Mouse (Mus musculus) E14TG2a.4 (cell line): ENCODE results near the gene Rasa2.
"Not testable (repeated sequence)": the region's sequence is repeated elsewhere in the genome, so short reads cannot be mapped to it uniquely, and the experiment has no call there.

Experiments used
- H3K27me3 ChIP-seq: 2 replicates; pipeline ENCODE4 v1.6.1; 2014; ENCODE audit warnings: low read length, control low read depth; ENCODE audit not compliant: insufficient read depth
- H3K36me3 ChIP-seq: 2 replicates; pipeline ENCODE4 v1.6.1; 2014; ENCODE audit warnings: low read length, control low read depth; ENCODE audit not compliant: insufficient read depth
- H3K4me1 ChIP-seq: replicated peaks from 2 replicates; pipeline ENCODE4 v1.6.1; 2014; ENCODE audit warnings: low read depth, low read length, control low read depth
- H3K4me3 ChIP-seq: replicated peaks from 2 replicates; pipeline ENCODE4 v1.5.1; 2014; ENCODE audit warnings: mild to moderate bottlenecking, low read length
- H3K9me3 ChIP-seq: 2 replicates; pipeline ENCODE4 v1.6.1; 2014; ENCODE audit warnings: low read length, control low read depth
- CTCF ChIP-seq: conservative IDR thresholded peaks from 2 replicates; pipeline ENCODE4 v1.5.1; 2014; ENCODE audit warnings: low read length
- NANOG ChIP-seq: IDR thresholded peaks from 2 replicates; pipeline ENCODE4 v1.6.1; 2014; ENCODE audit warnings: borderline replicate concordance, low read length, mixed read lengths
- POU5F1 ChIP-seq: IDR thresholded peaks from 2 replicates; pipeline ENCODE4 v1.6.1; 2014; ENCODE audit warnings: low read length, borderline replicate concordance

The Rasa2 gene

DNA sequence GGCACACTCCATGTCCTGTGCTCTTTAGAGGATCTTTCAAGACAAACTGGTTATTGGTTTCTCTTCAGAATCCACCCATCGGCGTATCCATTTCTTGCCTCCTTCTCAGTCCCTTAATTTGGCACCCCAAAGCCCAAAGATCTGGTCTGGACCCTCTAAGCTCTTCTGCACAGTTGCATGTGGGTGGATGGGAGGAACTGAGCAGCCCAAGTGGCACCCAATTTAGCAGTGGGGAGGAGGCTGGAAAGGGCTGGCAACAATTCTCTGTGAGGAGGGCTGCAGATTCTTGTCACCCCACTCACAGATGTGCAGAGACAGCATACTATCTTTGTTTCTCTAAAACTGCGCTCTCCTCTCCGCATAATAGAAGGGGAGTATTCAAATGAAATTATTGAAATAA lies 17.9 kb upstream of the Rasa2 start:
- TF ChIP-seq NANOG (no peak), CTCF (no peak), POU5F1 (no peak)
- H3K4me3 ChIP-seq: no peak overlapping the region
- H3K9me3 ChIP-seq: no peaks in the 10 kb centered on the region
- peaks cover 13% of the 10 kb centered on the region for H3K27me3 ChIP-seq
- H3K4me1 ChIP-seq: peaks cover 15% of the 10 kb centered on the region
- no peaks in the 10 kb centered on the region for H3K36me3 ChIP-seq

DNA sequence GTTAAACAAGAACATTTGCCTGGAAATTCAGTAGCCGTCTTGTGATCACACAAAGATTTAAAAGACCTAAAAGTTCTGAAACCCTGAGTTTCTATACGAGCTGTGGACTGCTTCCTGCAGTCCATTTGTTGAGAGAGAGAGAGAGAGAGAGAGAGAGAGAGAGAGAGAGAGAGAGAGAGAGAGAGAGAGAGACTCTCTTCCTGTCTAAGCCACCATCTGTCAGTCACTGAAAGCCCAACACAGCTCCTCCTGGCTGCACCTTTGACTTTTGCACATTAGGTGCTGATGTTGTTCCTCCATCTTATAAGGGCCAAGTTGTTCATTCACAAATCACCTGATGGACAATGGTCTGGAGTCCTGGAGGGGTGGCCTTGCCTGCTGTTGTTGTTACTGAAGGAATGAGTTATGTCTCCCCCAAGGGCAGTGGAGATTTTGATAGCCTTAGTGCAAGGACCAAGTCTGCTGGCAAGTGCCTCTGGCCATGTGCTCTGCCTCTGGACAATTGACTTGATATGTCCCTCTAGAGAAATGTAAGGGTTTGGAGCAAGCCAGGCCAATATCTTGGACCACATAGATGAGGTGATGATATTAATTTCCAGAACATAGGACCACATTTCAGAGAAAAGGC lies 15.4 kb upstream of the Rasa2 start:
- no peak for TF ChIP-seq POU5F1
- TF ChIP-seq CTCF: no peak
- no peak for TF ChIP-seq NANOG
- Histone ChIP-seq H3K9me3 (peaks cover 12% of the 10 kb centered on the region), H3K4me1 (peaks cover 15% of the 10 kb centered on the region), H3K4me3 (no peak overlapping the region), H3K27me3 (peaks cover 13% of the 10 kb centered on the region), H3K36me3 (no peaks in the 10 kb centered on the region)

DNA sequence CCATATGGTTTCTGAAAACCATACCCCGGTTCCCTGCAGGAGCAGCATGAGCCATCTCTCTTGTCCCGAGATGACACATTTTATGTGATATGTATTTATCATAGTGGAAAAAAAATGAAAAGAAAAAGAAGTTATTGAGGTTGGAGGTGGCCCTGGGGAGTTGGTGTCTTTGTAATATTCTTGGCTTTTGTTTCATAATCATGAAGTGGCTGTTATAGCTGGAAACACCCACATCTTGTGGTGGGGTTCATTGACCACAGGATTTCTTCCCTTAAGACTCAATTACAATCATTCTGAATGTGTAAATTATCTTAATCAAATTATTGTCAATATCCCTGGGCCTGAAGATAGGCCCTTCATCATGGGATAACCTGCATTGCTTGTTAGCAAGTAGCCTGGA lies 13.4 kb upstream of the Rasa2 start:
- H3K4me3 ChIP-seq: no peak overlapping the region
- H3K9me3 ChIP-seq: peaks cover 12% of the 10 kb centered on the region
- TF ChIP-seq NANOG: no peak
- peaks cover 12% of the 10 kb centered on the region for H3K4me1 ChIP-seq
- H3K36me3 ChIP-seq: no peaks in the 10 kb centered on the region
- peaks cover 13% of the 10 kb centered on the region for H3K27me3 ChIP-seq

DNA sequence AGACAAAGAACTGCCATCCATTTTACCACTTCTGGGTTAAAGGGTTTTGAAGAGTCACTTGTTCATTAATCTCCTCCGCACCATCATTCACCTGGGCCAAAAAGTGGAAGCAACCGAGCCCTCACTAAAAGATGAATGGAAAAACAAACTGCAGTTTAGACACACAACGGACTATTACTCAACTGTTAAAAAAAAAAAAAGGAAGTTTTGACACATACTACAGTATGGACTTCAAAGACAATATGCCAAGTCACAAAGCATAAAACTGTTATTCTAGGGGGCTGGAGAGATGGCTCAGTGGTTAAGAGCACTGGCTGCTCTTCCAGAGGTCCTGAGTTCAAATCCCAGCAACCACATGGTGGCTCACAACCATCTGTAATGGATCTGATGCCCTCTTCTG lies 12.6 kb upstream of the Rasa2 start:
- peaks cover 12% of the 10 kb centered on the region for H3K9me3 ChIP-seq
- H3K4me3 ChIP-seq, H3K36me3 ChIP-seq: not testable (repeated sequence)
- peaks cover 15% of the 10 kb centered on the region for H3K27me3 ChIP-seq
- H3K4me1 ChIP-seq: peaks cover 11% of the 10 kb centered on the region; the same call in 1 of the 2 replicates

DNA sequence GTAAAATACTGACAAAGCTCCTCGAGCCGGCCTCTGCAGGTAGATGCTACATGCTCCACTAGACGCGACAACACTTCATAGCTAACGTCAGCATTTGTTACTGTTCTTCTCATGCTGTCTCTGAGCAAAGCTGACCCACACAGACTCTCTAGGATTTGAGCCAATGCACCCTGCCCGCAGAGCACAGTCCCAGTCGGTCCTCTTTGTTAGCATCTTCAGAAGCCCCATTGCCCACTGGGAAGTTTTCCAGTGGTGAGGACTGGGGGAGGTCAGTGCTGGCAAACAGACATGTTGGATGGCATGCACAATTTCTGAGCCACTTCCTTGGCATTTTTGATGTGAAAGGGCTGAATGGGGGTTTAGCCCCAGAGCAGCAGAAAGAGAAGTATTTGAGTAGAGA lies 8.0 kb upstream of the Rasa2 start:
- Histone ChIP-seq H3K27me3 (peaks cover 23% of the 10 kb centered on the region), H3K4me3 (no peak overlapping the region), H3K9me3 (peaks cover 12% of the 10 kb centered on the region), H3K36me3 (no peaks in the 10 kb centered on the region), H3K4me1 (peaks cover 11% of the 10 kb centered on the region; the same call in 1 of the 2 replicates)
- TF ChIP-seq CTCF: no peak
- no peak for TF ChIP-seq NANOG
- TF ChIP-seq POU5F1: no peak

DNA sequence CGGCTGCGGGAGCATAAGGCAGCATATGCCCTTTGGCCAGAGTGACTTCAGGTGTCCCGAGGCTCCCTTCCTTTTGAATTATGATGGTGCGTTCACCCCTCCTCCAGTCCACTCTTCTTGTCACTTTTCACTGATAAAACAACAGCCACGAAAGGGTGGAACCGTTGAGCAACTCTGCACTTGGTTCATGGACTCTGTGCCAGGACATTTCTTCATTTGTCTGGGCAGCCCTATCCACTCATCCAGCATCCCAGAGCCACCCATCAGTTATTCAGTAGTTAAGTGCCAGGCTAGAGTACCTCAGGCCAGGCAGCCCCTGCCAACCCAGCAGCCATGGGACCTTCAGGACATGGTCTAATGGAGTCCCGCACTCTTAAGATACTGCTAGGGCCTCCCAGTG lies 7.1 kb upstream of the Rasa2 start:
- no peak for TF ChIP-seq NANOG
- peaks cover 12% of the 10 kb centered on the region for H3K9me3 ChIP-seq

DNA sequence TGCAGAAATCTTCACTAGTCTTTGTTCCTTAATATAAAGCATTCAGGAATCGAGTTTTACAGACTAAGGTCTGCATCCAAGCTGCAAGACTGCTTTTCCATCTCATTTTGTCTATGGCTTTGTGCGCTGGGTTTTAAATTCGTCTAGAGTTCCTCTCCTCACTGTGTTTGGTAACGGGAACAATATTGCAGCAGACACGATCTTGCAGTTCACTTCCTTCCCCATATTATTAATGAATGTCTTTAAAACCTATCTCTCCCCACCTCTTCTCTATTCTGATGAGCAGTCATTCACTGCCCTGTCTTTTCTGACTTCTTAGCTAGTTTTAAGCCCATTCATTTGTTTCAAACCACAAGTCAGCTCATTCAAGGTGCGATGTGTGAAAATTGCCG lies 5.7 kb upstream of the Rasa2 start:
- peaks cover 14% of the 10 kb centered on the region for H3K4me1 ChIP-seq
- H3K4me3 ChIP-seq: no peak overlapping the region
- peaks cover 41% of the 10 kb centered on the region for H3K27me3 ChIP-seq
- H3K9me3 ChIP-seq: no peaks in the 10 kb centered on the region
- no peaks in the 10 kb centered on the region for H3K36me3 ChIP-seq
- no peak for TF ChIP-seq CTCF
- no peak for TF ChIP-seq NANOG
- no peak for TF ChIP-seq POU5F1

More for the DNA sequence above, 7.1 kb upstream of the Rasa2 start:
- H3K27me3 ChIP-seq: peaks cover 29% of the 10 kb centered on the region
- no peaks in the 10 kb centered on the region for H3K36me3 ChIP-seq
- peaks cover 11% of the 10 kb centered on the region; the same call in 1 of the 2 replicates for H3K4me1 ChIP-seq
- no peak overlapping the region for H3K4me3 ChIP-seq

DNA sequence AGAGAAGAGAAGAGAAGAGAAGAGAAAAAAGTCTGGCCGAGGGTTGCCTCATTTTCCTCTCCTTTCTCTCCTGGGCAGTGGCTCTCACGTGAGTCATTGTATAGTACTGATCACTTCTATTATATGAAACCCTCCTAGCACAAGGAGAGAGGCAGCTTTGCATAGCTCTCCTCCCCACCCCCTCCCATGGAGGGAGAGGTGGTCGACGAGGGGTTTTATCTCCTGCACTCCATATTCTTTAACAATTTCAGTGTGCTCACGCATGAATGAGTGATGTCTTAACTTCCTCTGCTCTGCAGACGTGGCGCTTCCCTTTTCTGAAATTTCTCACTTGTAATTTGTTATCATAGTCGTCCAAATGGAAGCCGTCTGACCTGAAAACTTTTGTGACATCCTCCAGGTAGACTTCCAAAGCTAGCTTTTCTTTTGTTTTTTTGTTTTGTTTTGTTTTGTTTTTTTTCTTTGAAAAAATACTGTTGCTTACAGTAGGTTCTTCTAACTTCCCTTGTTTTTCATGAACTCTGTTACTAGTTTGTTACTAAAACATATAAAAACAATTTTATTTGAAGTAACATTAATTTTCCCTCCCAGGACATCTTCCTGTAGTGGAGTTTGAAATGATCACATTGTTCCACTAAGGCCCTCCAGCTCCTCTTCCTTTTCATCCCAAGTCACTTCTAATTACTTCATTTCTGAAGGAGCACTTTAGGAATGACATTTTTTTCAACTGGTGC lies 5.2 kb upstream of the Rasa2 start:
- H3K36me3 ChIP-seq: no peaks in the 10 kb centered on the region
- H3K4me1 ChIP-seq: peaks cover 19% of the 10 kb centered on the region
- no peak overlapping the region for H3K4me3 ChIP-seq
- no peaks in the 10 kb centered on the region for H3K9me3 ChIP-seq
- TF ChIP-seq POU5F1: no peak
- peaks cover 47% of the 10 kb centered on the region for H3K27me3 ChIP-seq

DNA sequence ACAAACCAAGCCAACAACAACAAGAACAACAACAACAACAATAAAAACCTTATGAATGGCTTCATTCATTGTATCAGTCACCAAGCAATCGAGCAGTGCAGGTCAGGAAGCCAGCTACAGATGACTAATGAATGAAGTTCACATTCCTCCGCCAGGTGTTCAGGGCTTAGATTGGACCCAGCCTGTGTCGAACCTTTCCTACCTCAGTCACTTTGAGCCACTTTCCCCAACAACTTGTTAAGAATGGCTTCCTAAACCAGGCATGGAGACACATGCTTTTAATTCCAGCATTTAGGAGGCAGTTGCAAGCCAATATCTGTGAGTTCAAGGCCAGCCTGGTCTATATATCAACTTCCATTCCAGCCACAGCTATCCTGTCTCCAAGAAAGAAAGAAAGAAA lies 4.5 kb upstream of the Rasa2 start:
- TF ChIP-seq NANOG: no peak
- no peak for TF ChIP-seq CTCF
- no peak for TF ChIP-seq POU5F1
- Histone ChIP-seq H3K4me1 (peaks cover 21% of the 10 kb centered on the region), H3K9me3 (no peaks in the 10 kb centered on the region), H3K36me3 (no peaks in the 10 kb centered on the region), H3K27me3 (peaks cover 48% of the 10 kb centered on the region), H3K4me3 (no peak overlapping the region)
